Mouse (Mus musculus): ENCODE data around the gene Ninj2. TPM values are rescaled to one million over a fixed set of nuclear protein-coding genes. Genes with fewer than 3 reads are reported as not detected.
A peak's percentile ranks its signal among the peaks of the same experiment; 100 is the strongest.

The Ninj2 gene
- total and polyA plus RNA-seq, 2 experiments from 2014 or later = not detected

DNA sequence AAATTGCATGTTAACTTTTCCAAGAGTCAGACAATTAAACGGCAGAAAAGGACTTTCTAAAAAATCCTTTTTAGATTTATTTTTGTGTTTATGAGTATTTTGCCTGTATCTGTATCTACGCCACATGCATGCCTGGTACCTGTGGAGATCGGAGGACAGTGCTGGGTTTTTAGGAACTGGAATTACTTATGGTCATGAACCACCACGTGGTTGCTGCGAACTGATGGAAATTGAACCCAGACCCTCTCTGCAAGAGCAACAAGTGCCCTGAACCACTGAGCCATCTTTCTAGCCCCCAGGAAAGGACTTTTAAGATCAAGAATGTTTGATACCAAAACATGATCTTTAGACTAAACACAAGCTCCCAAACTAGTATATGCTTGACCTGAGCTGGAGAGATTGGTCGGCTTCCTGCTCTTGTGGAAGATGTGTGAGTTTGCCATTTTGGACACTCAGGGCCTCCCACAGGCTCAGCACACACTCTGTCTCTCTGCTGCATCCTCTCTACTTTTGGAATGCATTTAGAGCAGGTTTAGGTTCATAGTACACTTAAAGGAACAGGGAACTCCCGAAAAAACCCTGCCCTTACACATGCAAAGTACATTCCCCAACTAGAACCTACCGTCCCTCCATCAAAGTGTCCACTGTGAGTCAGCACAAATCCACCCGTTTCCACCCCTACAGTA lies 1.1 kb downstream of the Ninj2 start:
- no peak overlapping the region for H3K27ac ChIP-seq (ENCODE audit: low read depth, low read length)
- no peaks in the 10 kb centered on the region for H3K9me3 ChIP-seq (ENCODE audit: low read length)
- no peak overlapping the region for H3K4me3 ChIP-seq (ENCODE audit: low read depth, low read length)
- DNase-seq (no peak), ATAC-seq (no peak)
- no peaks in the 10 kb centered on the region for H3K27me3 ChIP-seq (ENCODE audit: insufficient read depth, low read length)
- H3K4me2 ChIP-seq (ENCODE audit: low read depth) = no peak overlapping the region
- no peak overlapping the region for H3K9ac ChIP-seq
- WGBS = 86% methylated on average over 9 of the region's 9 CpGs
- no peaks in the 10 kb centered on the region for H3K4me1 ChIP-seq (ENCODE audit: insufficient read depth)
- TF ChIP-seq CTCF (IDR thresholded peaks at IDR 0.05; ENCODE audit: low read depth) = no peak
- no peaks in the 10 kb centered on the region for H3K36me3 ChIP-seq (ENCODE audit: insufficient read depth)

DNA sequence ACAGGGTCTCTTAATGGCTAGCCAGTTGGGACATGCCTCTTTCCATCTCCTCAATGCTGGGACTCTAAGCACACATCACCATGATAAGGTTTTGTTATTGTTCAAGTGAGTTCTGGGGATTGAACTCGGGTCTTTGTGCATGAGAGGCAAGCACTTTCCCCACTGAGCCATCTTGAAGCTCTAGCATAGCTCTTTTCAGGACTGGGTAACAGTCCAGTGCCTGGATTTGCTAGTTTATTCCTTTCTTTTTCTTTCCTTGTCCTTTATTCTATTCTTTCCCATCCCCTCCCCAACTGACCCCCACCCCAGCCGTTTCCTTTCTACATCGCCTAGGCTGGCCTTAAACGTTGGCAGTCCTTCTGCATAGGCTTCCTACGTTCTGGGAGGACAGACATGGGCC lies 1.9 kb downstream of the Ninj2 start:
- Histone ChIP-seq H3K27me3 (ENCODE audit: insufficient read depth, low read length) (no peaks in the 10 kb centered on the region), H3K9ac (no peak overlapping the region), H3K4me3 (ENCODE audit: low read depth, low read length) (no peak overlapping the region), H3K36me3 (ENCODE audit: insufficient read depth) (no peaks in the 10 kb centered on the region), H3K4me2 (ENCODE audit: low read depth) (no peak overlapping the region), H3K27ac (ENCODE audit: low read depth, low read length) (no peak overlapping the region), H3K4me1 (ENCODE audit: insufficient read depth) (no peaks in the 10 kb centered on the region), H3K9me3 (ENCODE audit: low read length) (no peaks in the 10 kb centered on the region)
- ATAC-seq (no peak), DNase-seq (no peak)
- 75% methylated on average over 5 of the region's 5 CpGs for WGBS
- no peak for TF ChIP-seq CTCF (IDR thresholded peaks at IDR 0.05; ENCODE audit: low read depth)

DNA sequence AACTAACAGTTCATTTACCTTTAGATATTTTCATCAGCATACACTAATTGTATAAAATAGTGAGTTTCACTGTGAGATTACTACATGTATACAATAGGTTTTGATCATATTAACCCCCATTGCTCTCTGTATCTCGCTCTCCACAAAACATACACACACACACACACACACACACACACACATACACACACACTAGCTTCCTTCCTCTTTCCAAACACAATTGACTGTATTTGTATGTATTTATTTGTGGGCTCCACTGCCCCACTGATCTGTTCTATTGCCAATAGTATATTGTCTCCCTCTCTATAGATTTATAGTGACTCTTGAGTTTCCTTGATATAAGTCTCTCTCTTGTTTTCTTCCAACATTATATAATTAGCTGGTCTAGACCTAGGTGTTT lies 2.4 kb downstream of the Ninj2 start:
- no peaks in the 10 kb centered on the region for H3K36me3 ChIP-seq (ENCODE audit: insufficient read depth)
- ATAC-seq = no peak
- no peak for TF ChIP-seq CTCF (IDR thresholded peaks at IDR 0.05; ENCODE audit: low read depth)
- no peak overlapping the region for H3K4me2 ChIP-seq (ENCODE audit: low read depth)
- H3K9ac ChIP-seq = no peak overlapping the region
- DNase-seq = no peak
- no peaks in the 10 kb centered on the region for H3K9me3 ChIP-seq (ENCODE audit: low read length)
- no peaks in the 10 kb centered on the region for H3K4me1 ChIP-seq (ENCODE audit: insufficient read depth)
- no peak overlapping the region for H3K4me3 ChIP-seq (ENCODE audit: low read depth, low read length)
- 84% methylated on average over 1 of the region's 1 CpGs for WGBS
- no peak overlapping the region for H3K27ac ChIP-seq (ENCODE audit: low read depth, low read length)
- no peaks in the 10 kb centered on the region for H3K27me3 ChIP-seq (ENCODE audit: insufficient read depth, low read length)

DNA sequence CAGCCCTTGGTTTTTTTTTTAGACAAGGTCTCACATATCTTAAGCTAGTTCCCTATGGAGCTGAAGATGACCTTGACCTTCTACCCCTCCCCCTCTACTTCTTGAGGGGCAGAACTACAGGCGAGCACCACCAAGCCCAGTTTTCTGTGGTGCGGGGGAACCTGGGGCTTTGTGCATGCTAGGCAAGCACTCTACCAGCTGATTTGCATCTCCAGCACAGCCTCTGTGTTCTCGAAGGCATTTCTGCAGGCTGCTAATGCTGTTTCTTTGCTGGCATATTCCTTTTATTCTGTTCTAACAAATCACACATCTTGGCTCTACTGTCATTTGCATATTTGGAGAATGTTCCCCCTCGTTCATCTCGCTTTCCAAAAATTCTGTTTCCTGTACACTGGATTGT lies 6.2 kb downstream of the Ninj2 start:
- peak; percentile 83 for ATAC-seq
- TF ChIP-seq CTCF (IDR thresholded peaks at IDR 0.05; ENCODE audit: low read depth) = no peak
- 43% methylated on average over 5 of the region's 5 CpGs for WGBS
- Histone ChIP-seq H3K4me1 (ENCODE audit: insufficient read depth) (no peaks in the 10 kb centered on the region), H3K4me3 (ENCODE audit: low read depth, low read length) (no peak overlapping the region), H3K27ac (ENCODE audit: low read depth, low read length) (peak overlapping the region; percentile 70; the same call in 1 of the 2 replicates), H3K4me2 (ENCODE audit: low read depth) (no peak overlapping the region), H3K9ac (no peak overlapping the region), H3K9me3 (ENCODE audit: low read length) (no peaks in the 10 kb centered on the region), H3K27me3 (ENCODE audit: insufficient read depth, low read length) (no peaks in the 10 kb centered on the region), H3K36me3 (ENCODE audit: insufficient read depth) (no peaks in the 10 kb centered on the region)
- DNase-seq = peak; percentile 40

DNA sequence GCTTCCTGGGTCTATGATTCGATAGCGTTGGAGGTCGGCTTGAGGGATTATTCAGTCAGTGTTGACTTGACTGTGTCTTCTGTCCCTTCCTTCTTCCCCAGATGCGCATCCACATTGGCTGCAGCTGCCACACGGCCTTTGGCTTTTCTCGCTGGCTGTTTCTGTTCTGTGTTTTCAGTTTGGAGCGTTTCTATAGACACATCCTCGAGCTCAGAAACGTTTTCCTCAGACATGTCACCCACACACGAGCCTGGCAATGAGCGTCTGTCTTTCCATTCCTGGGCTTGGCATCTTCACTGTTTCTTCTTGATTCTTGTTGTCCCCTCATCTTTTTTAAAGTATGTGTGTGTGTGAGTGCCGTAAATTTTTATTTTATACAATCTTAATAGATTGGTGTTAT lies 8.1 kb downstream of the Ninj2 start:
- Histone ChIP-seq H3K9me3 (ENCODE audit: low read length) (no peaks in the 10 kb centered on the region), H3K27me3 (ENCODE audit: insufficient read depth, low read length) (no peaks in the 10 kb centered on the region), H3K4me2 (ENCODE audit: low read depth) (no peak overlapping the region), H3K4me1 (ENCODE audit: insufficient read depth) (no peaks in the 10 kb centered on the region), H3K27ac (ENCODE audit: low read depth, low read length) (no peak overlapping the region), H3K9ac (no peak overlapping the region), H3K4me3 (ENCODE audit: low read depth, low read length) (no peak overlapping the region), H3K36me3 (ENCODE audit: insufficient read depth) (no peaks in the 10 kb centered on the region)
- ATAC-seq (no peak), DNase-seq (no peak)
- TF ChIP-seq CTCF (IDR thresholded peaks at IDR 0.05; ENCODE audit: low read depth) = no peak
- WGBS = 78% methylated on average over 12 of the region's 12 CpGs

DNA sequence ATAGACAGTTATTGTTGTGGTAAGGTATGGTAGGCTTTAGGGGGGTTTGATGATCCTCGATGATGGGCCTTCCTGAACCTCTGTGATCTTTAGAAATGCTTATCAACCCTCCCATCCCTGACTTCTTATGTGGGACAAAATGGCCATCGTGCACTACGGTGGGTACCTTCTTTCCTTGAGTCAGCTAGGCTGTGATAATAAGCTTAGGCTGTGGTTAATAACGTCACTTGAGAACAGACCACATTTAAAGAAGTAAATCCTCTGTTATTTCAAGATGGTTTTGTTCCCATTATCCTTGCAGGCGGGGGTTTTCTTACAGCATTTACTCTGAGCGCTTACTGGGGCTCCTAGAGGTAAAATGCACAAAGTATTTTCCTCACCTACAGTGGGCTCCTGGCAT lies 8.8 kb downstream of the Ninj2 start:
- Histone ChIP-seq H3K4me2 (ENCODE audit: low read depth) (no peak overlapping the region), H3K27ac (ENCODE audit: low read depth, low read length) (no peak overlapping the region), H3K36me3 (ENCODE audit: insufficient read depth) (no peaks in the 10 kb centered on the region), H3K9ac (no peak overlapping the region), H3K9me3 (ENCODE audit: low read length) (no peaks in the 10 kb centered on the region), H3K4me1 (ENCODE audit: insufficient read depth) (no peaks in the 10 kb centered on the region), H3K27me3 (ENCODE audit: insufficient read depth, low read length) (no peaks in the 10 kb centered on the region), H3K4me3 (ENCODE audit: low read depth, low read length) (no peak overlapping the region)
- DNase-seq (no peak), ATAC-seq (no peak)
- WGBS = 73% methylated on average over 6 of the region's 6 CpGs
- TF ChIP-seq CTCF (IDR thresholded peaks at IDR 0.05; ENCODE audit: low read depth) = no peak

DNA sequence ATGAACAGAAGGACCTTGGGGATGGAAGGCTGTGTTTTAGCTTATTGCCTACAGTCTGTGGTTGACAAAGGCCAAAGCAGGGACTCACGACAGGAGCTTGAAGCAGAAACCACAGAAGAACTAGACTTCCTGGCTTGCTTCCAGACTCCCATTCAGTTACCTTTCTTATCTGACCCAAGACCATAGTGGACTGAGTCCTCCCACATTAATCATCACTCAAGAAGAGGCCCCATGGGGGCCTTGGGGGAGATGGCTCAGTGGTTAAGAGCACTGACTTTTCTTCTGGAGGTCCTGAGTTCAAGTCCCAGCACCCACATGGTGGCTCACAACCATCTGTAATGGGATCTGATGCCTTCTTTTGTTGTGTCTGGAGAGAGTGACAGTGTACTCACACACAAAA lies 10.0 kb downstream of the Ninj2 start:
- H3K27ac ChIP-seq (ENCODE audit: low read depth, low read length) = no peak overlapping the region
- no peaks in the 10 kb centered on the region for H3K36me3 ChIP-seq (ENCODE audit: insufficient read depth)
- ATAC-seq = no peak
- DNase-seq = no peak
- H3K9me3 ChIP-seq (ENCODE audit: low read length) = no peaks in the 10 kb centered on the region
- no peak overlapping the region for H3K4me3 ChIP-seq (ENCODE audit: low read depth, low read length)
- H3K4me2 ChIP-seq (ENCODE audit: low read depth) = no peak overlapping the region
- no peak overlapping the region for H3K9ac ChIP-seq
- no peak for TF ChIP-seq CTCF (IDR thresholded peaks at IDR 0.05; ENCODE audit: low read depth)
- WGBS = 40% methylated on average over 1 of the region's 1 CpGs
- no peaks in the 10 kb centered on the region for H3K4me1 ChIP-seq (ENCODE audit: insufficient read depth)
- H3K27me3 ChIP-seq (ENCODE audit: insufficient read depth, low read length) = no peaks in the 10 kb centered on the region

Measured in forebrain, postnatal 0 days (tissue).